Mouse (Mus musculus) neural tube, embryonic 14.5 days (tissue): ENCODE measurements around the gene Xcl1. TPM values are rescaled to one million over a fixed set of nuclear protein-coding genes. Genes with fewer than 3 reads are reported as not detected.

Source experiments
- polyA plus RNA-seq: library from polyadenylated mRNA; unstranded; fragments of >200 nt; fragmentation: Nextera tagmentation; extraction: Ambion mirVana; gene quantifications from 2 replicates; pipeline ENCODE4 v1.2.1, GENCODE M21; 2014

Xcl1 gene
- polyA plus RNA-seq, 1 experiment from 2014 or later: not detected

Other genes with a start within 250 kb of the Xcl1 start
- gene Dpt, start 138.9 kb downstream of the Xcl1 start, polyA plus RNA-seq: 0.85 TPM in 1 of 2 replicates, not detected in the other
- gene Tbx19, start 225.2 kb upstream of the Xcl1 start, polyA plus RNA-seq: not detected in 2 replicates